Mouse (Mus musculus) limb, embryonic 13.5 days (tissue): ENCODE results near the gene Hyal2. TPM values are rescaled to one million over a fixed set of nuclear protein-coding genes. Genes with fewer than 3 reads are reported as not detected.

ENCODE experiments used
- ATAC-seq: fragments of 200-750 bp; cut with Nextera tagmentation; 2 replicates; pipeline ENCODE4 v1.8.0; 2017; ENCODE audit warnings: low read depth, moderate number of reproducible peaks, moderate TSS enrichment; ENCODE audit not compliant: low FRiP score
- H3K27ac ChIP-seq: fragments of 300-500 bp; sonication (generic); 2 replicates; pipeline ENCODE4 v1.5.1; 2015; ENCODE audit warnings: inconsistent platforms, mild to moderate bottlenecking, moderate library complexity
- H3K27me3 ChIP-seq: fragments of 300-500 bp; sonication (generic); 2 replicates; pipeline ENCODE4 v1.6.1; 2015; ENCODE audit warnings: mild to moderate bottlenecking, inconsistent platforms
- H3K36me3 ChIP-seq: fragments of 300-500 bp; sonication (generic); 2 replicates; pipeline ENCODE4 v1.6.1; 2015; ENCODE audit warnings: inconsistent platforms, mild to moderate bottlenecking, moderate library complexity
- H3K4me1 ChIP-seq: fragments of 300-500 bp; sonication (generic); 2 replicates; pipeline ENCODE4 v1.6.1; 2015; ENCODE audit warnings: inconsistent platforms
- H3K4me2 ChIP-seq: fragments of 300-500 bp; sonication (generic); replicated peaks from 2 replicates; pipeline ENCODE4 v1.6.1; 2015; ENCODE audit warnings: inconsistent platforms, mild to moderate bottlenecking, moderate library complexity
- H3K4me3 ChIP-seq: fragments of 300-500 bp; sonication (generic); 2 replicates; pipeline ENCODE4 v1.5.1; 2015; ENCODE audit warnings: moderate library complexity, mild to moderate bottlenecking, inconsistent platforms
- H3K9ac ChIP-seq: fragments of 300-500 bp; sonication (generic); 2 replicates; pipeline ENCODE4 v1.6.1; 2015; ENCODE audit warnings: mild to moderate bottlenecking, inconsistent platforms
- H3K9me3 ChIP-seq: fragments of 300-500 bp; sonication (generic); 2 replicates; pipeline ENCODE4 v1.6.1; 2016; ENCODE audit warnings: inconsistent platforms
- WGBS: fragments of 180-500 bp; shearing (Covaris S2); methylation state at CpG from one replicate; pipeline ENCODE4 v1.1.7; 2015; 5-methylcytosine and 5-hydroxymethylcytosine counted together
- polyA plus RNA-seq: library from polyadenylated mRNA; unstranded; fragments of >200 nt; fragmentation: Nextera tagmentation; extraction: Ambion mirVana; gene quantifications from 2 replicates; pipeline ENCODE4 v1.2.1, GENCODE M21; 2015

Gene Hyal2
- polyA plus RNA-seq, 1 experiment from 2014 or later: 127 TPM

DNA sequence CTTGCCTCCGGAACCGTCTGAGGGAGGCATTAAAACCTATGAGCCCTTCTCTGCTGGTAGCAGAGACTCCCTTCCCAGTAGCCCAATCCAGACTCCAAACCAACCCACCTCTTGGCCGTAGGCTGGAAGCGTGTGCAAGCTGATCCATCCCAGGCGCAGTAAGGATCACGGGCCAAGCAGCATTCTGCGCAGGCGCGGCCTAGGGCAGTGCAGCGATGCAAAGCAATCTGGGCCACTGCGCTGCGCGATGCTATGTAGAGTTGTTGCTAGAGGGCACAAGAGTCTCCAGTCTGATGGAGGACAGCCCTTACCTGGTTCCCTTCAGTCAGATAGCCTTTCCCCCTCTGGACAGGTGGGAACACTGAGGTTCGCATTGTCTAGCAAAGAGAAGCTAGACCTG lies 32.1 kb downstream of the Hyal2 start:
- Histone ChIP-seq H3K4me1 (peaks cover 26% of the 10 kb centered on the region), H3K4me2 (no peak overlapping the region), H3K4me3 (no peak overlapping the region), H3K27ac (no peak overlapping the region), H3K27me3 (0 out of 2 replicates have a peak, but pooled peaks cover 2% of the 10 kb centered on the region), H3K9ac (no peak overlapping the region), H3K36me3 (peaks cover 14% of the 10 kb centered on the region; the same call in 1 of the 2 replicates), H3K9me3 (no peaks in the 10 kb centered on the region)
- 63% methylated on average over 14 of the region's 14 CpGs for WGBS
- no peak for ATAC-seq

- Histone ChIP-seq H3K27ac (no peak overlapping the region), H3K27me3 (0 out of 2 replicates have a peak, but pooled peaks cover 2% of the 10 kb centered on the region), H3K9me3 (no peaks in the 10 kb centered on the region), H3K4me2 (no peak overlapping the region), H3K36me3 (peaks cover 13% of the 10 kb centered on the region; the same call in 1 of the 2 replicates), H3K4me3 (no peak overlapping the region), H3K4me1 (peaks cover 35% of the 10 kb centered on the region), H3K9ac (no peak overlapping the region)
- 80% methylated on average over 12 of the region's 12 CpGs for WGBS
- ATAC-seq: no peak
These were observed 33.0 kb downstream of the Hyal2 start for GRCm38 (mm10) chr9:107600745-107601144.

DNA sequence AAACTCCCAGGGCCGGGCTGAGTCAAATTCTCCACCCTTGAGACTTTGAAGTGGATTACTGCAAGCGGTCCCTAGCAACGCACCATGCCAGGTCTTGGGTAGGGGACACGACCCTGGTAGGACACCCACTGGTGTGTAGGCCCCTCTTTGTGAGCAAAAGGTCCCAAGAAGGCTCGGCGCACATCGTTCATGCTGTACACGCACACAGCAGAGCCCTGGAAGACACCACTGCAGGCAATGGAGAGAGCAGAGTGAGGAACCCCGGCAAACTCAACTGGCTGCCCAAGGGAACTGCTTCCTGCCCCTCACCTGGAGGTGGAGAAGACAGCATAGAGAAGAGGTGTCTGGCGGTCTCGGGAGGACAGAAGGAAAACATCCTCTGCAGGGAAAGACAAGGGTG lies 33.5 kb downstream of the Hyal2 start:
- H3K4me2 ChIP-seq: no peak overlapping the region
- peaks cover 40% of the 10 kb centered on the region for H3K4me1 ChIP-seq
- no peaks in the 10 kb centered on the region for H3K9me3 ChIP-seq
- H3K27me3 ChIP-seq: 0 out of 2 replicates have a peak, but pooled peaks cover 2% of the 10 kb centered on the region
- 80% methylated on average over 11 of the region's 11 CpGs for WGBS
- ATAC-seq: no peak
- H3K36me3 ChIP-seq: peaks cover 13% of the 10 kb centered on the region; the same call in 1 of the 2 replicates
- H3K9ac ChIP-seq: no peak overlapping the region
- H3K4me3 ChIP-seq: no peak overlapping the region
- H3K27ac ChIP-seq: no peak overlapping the region

DNA sequence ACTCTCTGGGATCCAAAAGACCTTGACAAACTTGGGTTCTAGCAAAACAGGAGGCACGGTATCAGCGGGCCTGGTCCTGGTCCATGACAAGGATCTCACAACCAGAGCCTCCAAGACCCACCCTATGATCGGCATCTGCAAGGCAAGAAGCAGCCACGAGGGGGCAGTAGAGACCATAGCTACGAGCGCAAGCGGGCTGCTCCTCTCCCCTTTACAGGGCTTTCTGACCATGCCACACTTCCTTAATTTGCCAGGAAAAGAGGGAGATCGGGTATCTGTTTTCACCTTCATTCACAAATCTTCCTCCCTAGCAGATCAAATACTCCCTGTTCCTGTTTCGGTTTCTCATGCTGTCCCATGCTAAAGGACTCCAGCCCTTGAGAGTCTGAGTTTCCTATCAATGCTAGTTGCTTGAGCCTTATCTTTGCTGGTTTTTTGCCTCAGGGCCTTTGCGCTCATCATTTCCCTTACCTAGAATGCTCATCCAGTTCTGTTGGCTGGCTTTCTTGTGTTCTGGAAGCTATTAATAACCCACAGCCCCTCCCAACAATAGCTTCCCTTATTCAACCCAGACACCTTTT lies 34.4 kb downstream of the Hyal2 start:
- Histone ChIP-seq H3K4me1 (peaks cover 49% of the 10 kb centered on the region), H3K4me2 (peak overlapping the region; percentile 17; the same call in 1 of the 2 replicates)
- peak; percentile 73 for ATAC-seq

GRCm38 (mm10) chr9:107603251-107603650 lies 35.5 kb downstream of the Hyal2 start:
- ATAC-seq: no peak
- Histone ChIP-seq H3K4me3 (no peak overlapping the region), H3K4me1 (peaks cover 60% of the 10 kb centered on the region), H3K36me3 (peaks cover 11% of the 10 kb centered on the region; the same call in 1 of the 2 replicates), H3K27me3 (0 out of 2 replicates have a peak, but pooled peaks cover 2% of the 10 kb centered on the region), H3K27ac (no peak overlapping the region), H3K9ac (0 out of 2 replicates have a peak overlapping the region, but pooled peaks have one; percentile 4), H3K9me3 (no peaks in the 10 kb centered on the region), H3K4me2 (no peak overlapping the region)
- 81% methylated on average over 6 of the region's 6 CpGs for WGBS

More for the DNA sequence above, 34.4 kb downstream of the Hyal2 start:
- 15% methylated on average over 10 of the region's 10 CpGs for WGBS
- H3K27me3 ChIP-seq: 0 out of 2 replicates have a peak, but pooled peaks cover 2% of the 10 kb centered on the region
- no peaks in the 10 kb centered on the region for H3K9me3 ChIP-seq
- peaks cover 13% of the 10 kb centered on the region; the same call in 1 of the 2 replicates for H3K36me3 ChIP-seq
- no peak overlapping the region for H3K4me3 ChIP-seq
- H3K27ac ChIP-seq: peak overlapping the region; percentile 67; the same call in 1 of the 2 replicates
- H3K9ac ChIP-seq: peak overlapping the region; percentile 35; the same call in 1 of the 2 replicates

DNA sequence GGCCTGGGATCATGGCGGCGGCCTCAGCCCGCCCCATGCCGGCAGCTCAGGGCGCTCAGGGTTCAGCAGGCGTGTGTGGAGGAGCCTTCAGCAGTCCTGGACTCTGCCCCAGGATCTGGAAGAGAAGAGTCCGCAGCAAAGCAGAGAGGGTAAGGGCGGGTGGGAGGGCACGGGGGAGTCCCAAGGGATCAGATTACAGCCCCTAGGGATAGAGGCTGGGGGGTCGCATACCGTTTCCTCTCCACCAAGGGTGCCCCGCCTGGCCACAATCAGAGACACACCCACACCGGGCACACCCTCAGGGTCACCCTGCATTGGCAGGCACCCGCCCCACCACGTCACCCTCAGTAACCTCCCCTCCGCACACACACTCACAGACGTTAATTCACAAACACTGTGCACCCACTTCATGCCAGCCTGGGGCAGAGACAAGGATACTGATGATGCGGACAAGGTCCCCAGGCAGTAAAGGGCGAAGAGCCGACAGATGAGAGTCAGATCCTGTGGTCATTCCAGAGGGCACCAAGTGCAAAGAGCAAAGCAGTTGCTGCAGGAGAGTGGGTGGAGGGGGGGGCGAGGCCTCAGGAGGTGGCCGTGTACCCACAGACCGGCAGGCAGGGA lies 37.4 kb downstream of the Hyal2 start:
- Histone ChIP-seq H3K4me3 (no peak overlapping the region), H3K36me3 (no peaks in the 10 kb centered on the region), H3K9me3 (no peaks in the 10 kb centered on the region), H3K27ac (peak overlapping the region; percentile 65; the same call in 1 of the 2 replicates), H3K9ac (peak overlapping the region; percentile 45; the same call in 1 of the 2 replicates), H3K27me3 (0 out of 2 replicates have a peak, but pooled peaks cover 2% of the 10 kb centered on the region), H3K4me2 (peak overlapping the region; percentile 63), H3K4me1 (peaks cover 77% of the 10 kb centered on the region)
- no peak for ATAC-seq
- 32% methylated on average over 23 of the region's 23 CpGs for WGBS

DNA sequence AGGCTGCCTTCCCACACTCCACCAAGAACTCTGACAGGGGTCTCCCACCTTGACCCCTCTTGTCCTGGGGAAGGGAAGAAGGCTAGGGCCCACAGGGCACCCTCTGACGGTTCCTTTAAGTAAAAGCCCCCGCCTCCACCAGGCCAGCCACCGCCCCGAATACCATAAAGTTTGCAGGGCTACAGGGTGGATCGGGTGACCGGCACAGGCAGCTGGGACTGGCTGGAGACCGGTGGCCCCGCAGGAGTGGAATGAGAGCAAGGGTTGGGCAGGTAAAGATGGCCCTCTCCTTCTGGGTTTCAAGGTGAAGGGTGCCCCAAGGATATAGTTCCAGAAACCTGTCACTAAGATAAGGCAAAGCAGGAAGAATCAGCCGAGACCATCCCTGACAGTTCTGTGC lies 38.8 kb downstream of the Hyal2 start:
- no peaks in the 10 kb centered on the region for H3K36me3 ChIP-seq
- H3K9ac ChIP-seq: peak overlapping the region; percentile 62
- H3K4me2 ChIP-seq: peak overlapping the region; percentile 63
- ATAC-seq: no peak
- H3K27me3 ChIP-seq: no peaks in the 10 kb centered on the region
- peak overlapping the region; percentile 67 for H3K27ac ChIP-seq
- peaks cover 92% of the 10 kb centered on the region for H3K4me1 ChIP-seq
- 3% methylated on average over 9 of the region's 9 CpGs for WGBS
- H3K4me3 ChIP-seq: peak overlapping the region; percentile 33
- no peaks in the 10 kb centered on the region for H3K9me3 ChIP-seq

DNA sequence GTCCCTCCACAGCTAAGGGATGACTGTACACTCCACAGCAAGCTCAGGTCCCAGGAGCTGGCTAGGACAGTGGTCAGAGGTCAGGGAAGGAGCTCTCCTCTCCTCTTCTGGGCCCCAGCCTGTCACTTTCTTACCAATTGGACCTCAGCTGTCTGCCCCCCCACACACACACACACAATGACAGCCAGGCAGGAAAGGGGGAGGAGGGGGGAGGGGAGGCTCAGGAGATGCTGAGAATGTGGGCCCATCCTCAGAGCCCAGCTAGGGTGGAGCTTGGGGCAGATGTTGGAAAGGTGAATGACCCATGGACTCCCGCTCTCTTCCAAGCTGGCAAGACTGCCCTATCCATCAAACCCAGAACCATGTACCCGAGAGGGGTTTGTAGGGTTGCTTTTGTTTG lies 39.3 kb downstream of the Hyal2 start:
- 65% methylated on average over 2 of the region's 2 CpGs for WGBS
- Histone ChIP-seq H3K9me3 (no peaks in the 10 kb centered on the region), H3K4me3 (peak overlapping the region; percentile 33), H3K27me3 (no peaks in the 10 kb centered on the region), H3K27ac (peak overlapping the region; percentile 67), H3K4me1 (peaks cover 93% of the 10 kb centered on the region), H3K9ac (peak overlapping the region; percentile 62), H3K4me2 (peak overlapping the region; percentile 63), H3K36me3 (no peaks in the 10 kb centered on the region)
- no peak for ATAC-seq

DNA sequence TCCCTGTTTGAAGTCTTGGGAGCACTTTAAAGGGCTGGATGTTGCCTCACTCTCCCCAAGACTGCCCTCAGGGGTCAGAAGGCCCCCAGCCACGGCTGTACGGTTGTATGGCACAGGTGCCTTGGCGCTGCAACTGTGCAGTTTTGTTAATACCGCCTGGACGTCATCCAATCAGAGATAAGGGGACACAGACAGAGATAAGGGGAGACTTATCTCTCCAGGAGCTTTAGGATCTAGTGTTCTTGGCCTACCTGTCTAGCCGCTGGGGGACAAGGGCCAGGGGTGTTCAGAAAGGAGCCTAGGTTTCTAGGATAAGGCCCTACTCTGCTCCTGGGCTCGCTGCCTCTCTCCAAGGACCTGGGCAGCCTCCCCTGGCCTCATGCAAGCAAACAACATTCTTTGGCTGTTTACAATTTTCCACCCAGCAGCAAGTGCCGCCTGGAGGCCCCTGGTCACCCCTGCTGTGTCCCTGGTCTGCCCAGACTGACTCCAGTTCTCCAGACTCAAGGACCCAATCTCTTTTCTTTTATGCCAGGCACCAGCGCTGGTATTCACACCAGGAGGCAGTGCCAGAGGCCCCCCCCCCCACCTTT lies 40.0 kb downstream of the Hyal2 start:
- H3K9me3 ChIP-seq: no peaks in the 10 kb centered on the region
- no peaks in the 10 kb centered on the region for H3K27me3 ChIP-seq
- 52% methylated on average over 9 of the region's 9 CpGs for WGBS
- H3K4me3 ChIP-seq: no peak overlapping the region
- H3K4me2 ChIP-seq: peak overlapping the region; percentile 63
- peak overlapping the region; percentile 35 for H3K9ac ChIP-seq
- peak overlapping the region; percentile 67; the same call in 1 of the 2 replicates for H3K27ac ChIP-seq
- H3K36me3 ChIP-seq: no peaks in the 10 kb centered on the region
- no peak for ATAC-seq
- peaks cover 91% of the 10 kb centered on the region for H3K4me1 ChIP-seq

GRCm38 (mm10) chr9:107608741-107609432 lies 41.1 kb downstream of the Hyal2 start, which contains the start of gene Sema3b:
TSS of gene Sema3b (minus strand) at chr9:107609229.
- WGBS: 38% methylated on average over 11 of the region's 12 CpGs
- Histone ChIP-seq H3K9me3 (no peaks in the 10 kb centered on the region), H3K27me3 (no peaks in the 10 kb centered on the region), H3K4me1 (peaks cover 88% of the 10 kb centered on the region), H3K9ac (peak within 1 kb of the TSS; percentile 35), H3K36me3 (peaks cover 3% of the 10 kb centered on the region), H3K4me3 (no peak within 1 kb of the TSS), H3K4me2 (peak within 1 kb of the TSS; percentile 63), H3K27ac (peak within 1 kb of the TSS; percentile 67)
- peak; percentile 14; the same call in 1 of the 2 replicates for ATAC-seq

DNA sequence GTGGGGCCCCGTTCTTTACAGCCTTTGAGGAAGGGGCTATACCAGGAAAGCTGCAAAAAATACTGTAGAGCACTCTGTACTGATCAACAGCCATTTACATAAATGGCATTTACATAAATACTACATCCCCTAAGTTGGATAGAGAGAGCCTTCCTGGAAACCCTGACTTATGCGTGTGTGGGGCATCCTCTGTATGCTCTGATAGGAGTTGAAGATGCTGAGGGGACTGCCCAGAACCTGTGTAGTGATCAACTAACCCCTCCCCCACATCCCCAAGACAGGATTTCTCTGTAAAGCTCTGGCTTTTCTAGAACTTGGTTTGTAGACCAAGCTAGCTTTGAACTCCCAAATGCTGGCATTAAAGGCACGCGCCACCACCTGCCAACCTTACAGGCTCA lies 41.7 kb downstream of the Hyal2 start:
- H3K27ac ChIP-seq: peak overlapping the region; percentile 67
- 58% methylated on average over 4 of the region's 4 CpGs for WGBS
- no peaks in the 10 kb centered on the region for H3K27me3 ChIP-seq
- no peak for ATAC-seq
- H3K9me3 ChIP-seq: no peaks in the 10 kb centered on the region
- no peak overlapping the region for H3K4me3 ChIP-seq
- peak overlapping the region; percentile 63 for H3K4me2 ChIP-seq
- peaks cover 9% of the 10 kb centered on the region for H3K36me3 ChIP-seq
- no peak overlapping the region for H3K9ac ChIP-seq
- peaks cover 82% of the 10 kb centered on the region for H3K4me1 ChIP-seq
